Mouse (Mus musculus) heart, postnatal 0 days (tissue): ENCODE measurements at regions not wholly inside any gene's neighbourhood (a gene's known extent, or its start where the extent isn't known, plus 50 kb on each side); places are given as distances from the start of the nearest gene placed in this dataset.

Source experiments
- CTCF ChIP-seq: IDR thresholded peaks from 2 replicates; pipeline ENCODE4 v1.5.1; 2016; ENCODE audit warnings: antibody characterized with exemption, control low read depth, low read depth
- EP300 ChIP-seq: IDR thresholded peaks from 2 replicates; pipeline ENCODE4 v1.6.1; 2016; ENCODE audit warnings: antibody characterized with exemption, low read depth

DNA sequence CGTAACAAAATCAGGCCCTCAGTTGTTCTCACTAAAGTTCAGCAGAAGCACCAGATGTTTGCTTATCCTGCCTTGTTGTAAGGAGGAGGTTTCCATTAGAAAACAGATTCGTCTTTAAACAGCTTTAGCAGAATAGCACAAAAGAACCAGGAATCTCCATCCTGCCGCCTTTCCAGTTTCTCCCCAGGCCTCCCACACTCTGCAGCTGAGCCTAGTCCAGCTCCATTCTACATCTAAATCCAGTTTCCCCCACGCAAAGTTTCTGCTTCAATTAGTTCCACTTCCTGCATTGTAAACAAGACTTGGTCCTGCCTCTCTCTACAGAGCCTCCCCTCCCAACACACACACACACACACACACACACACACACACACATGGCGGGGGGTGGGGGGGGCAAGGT, 95.1 kb upstream of the Plekhg1 start:
- TF ChIP-seq CTCF (no peak), EP300 (no peak)
